Mouse (Mus musculus) MEL (cell line): ENCODE measurements around the gene Opa3.

Experiments
- CTCF ChIP-seq, 3 experiments: IDR thresholded peaks in 2 of 3; conservative IDR thresholded peaks in 1 of 3; 2 replicates each; pipeline ENCODE4 v1.5.1; 2011 to 2012; ENCODE audit warnings: low read length in 3 of 3, low read depth in 2 of 3, mild to moderate bottlenecking in 2 of 3, improper control_type of control experiment in 1 of 3, inconsistent platforms in 1 of 3, mixed read lengths in 1 of 3, moderate library complexity in 1 of 3; ENCODE audit not compliant: control insufficient read depth in 1 of 3, insufficient read depth in 1 of 3, poor library complexity in 1 of 3, severe bottlenecking in 1 of 3
- EP300 ChIP-seq, 2 experiments: IDR thresholded peaks; 2 replicates each; pipeline ENCODE4 v1.6.1; 2011; ENCODE audit warnings: improper control_type of control experiment in 2 of 2, low read length in 2 of 2, low read depth in 1 of 2, mild to moderate bottlenecking in 1 of 2
- GATA1 ChIP-seq: IDR thresholded peaks from 2 replicates; pipeline ENCODE4 v1.6.1; 2011; ENCODE audit warnings: low read depth, low read length, improper control_type of control experiment
- MAFK ChIP-seq: IDR thresholded peaks from 2 replicates; pipeline ENCODE4 v1.6.1; 2011; ENCODE audit warnings: low read depth, mild to moderate bottlenecking, low read length, improper control_type of control experiment, borderline replicate concordance
- MXI1 ChIP-seq: IDR thresholded peaks from 2 replicates; pipeline ENCODE4 v1.6.1; 2011; ENCODE audit warnings: mild to moderate bottlenecking, low read depth, low read length, improper control_type of control experiment
- NRF1 ChIP-seq: IDR thresholded peaks from 2 replicates; pipeline ENCODE4 v1.6.1; 2014; ENCODE audit warnings: low read depth, mild to moderate bottlenecking, inconsistent platforms, low read length, improper control_type of control experiment, moderate library complexity; ENCODE audit not compliant: poor library complexity, insufficient read depth, severe bottlenecking
- POLR2A ChIP-seq, 2 experiments: IDR thresholded peaks; 2 replicates each; pipeline ENCODE4 v1.6.1; 2011 to 2012; ENCODE audit warnings: low read length in 2 of 2, mild to moderate bottlenecking in 2 of 2, control low read depth in 1 of 2, improper control_type of control experiment in 1 of 2, low read depth in 1 of 2, moderate library complexity in 1 of 2; ENCODE audit not compliant: control insufficient read depth in 1 of 2, insufficient read depth in 1 of 2, poor library complexity in 1 of 2
- POLR2AphosphoS5 ChIP-seq: IDR thresholded peaks from 2 replicates; pipeline ENCODE4 v1.6.1; 2012; ENCODE audit warnings: low read depth, borderline replicate concordance, mild to moderate bottlenecking, inconsistent platforms, low read length, moderate library complexity, mixed read lengths
- TBP ChIP-seq: IDR thresholded peaks from 2 replicates; pipeline ENCODE4 v1.8.0; 2011; ENCODE audit warnings: low read depth, low read length, improper control_type of control experiment
- TCF12 ChIP-seq: IDR thresholded peaks from 2 replicates; pipeline ENCODE4 v1.6.1; 2014; ENCODE audit warnings: low read depth, mild to moderate bottlenecking, inconsistent platforms, low read length, improper control_type of control experiment, moderate library complexity
- USF1 ChIP-seq: IDR thresholded peaks from 2 replicates; pipeline ENCODE4 v1.6.1; 2014; ENCODE audit warnings: low read depth, mild to moderate bottlenecking, inconsistent platforms, low read length, improper control_type of control experiment, moderate library complexity
- ZMIZ1 ChIP-seq: IDR thresholded peaks from 2 replicates; pipeline ENCODE4 v1.6.1; 2012; ENCODE audit warnings: low read depth, mild to moderate bottlenecking, inconsistent platforms, low read length, improper control_type of control experiment, moderate library complexity

GRCm38 (mm10) chr7:19226817-19227797, 1.0 kb upstream of the Opa3 start:
- TF ChIP-seq GATA1 = no peak
- TF ChIP-seq POLR2A (IDR thresholded peaks at IDR 0.05; ENCODE audit: control insufficient read depth in 1 of 2, insufficient read depth in 1 of 2, low read depth in 1 of 2, low read length in 2 of 2, poor library complexity in 1 of 2) = no peak
- TF ChIP-seq POLR2AphosphoS5 = no peak
- TF ChIP-seq EP300 (IDR thresholded peaks at IDR 0.05; ENCODE audit: low read depth in 1 of 2, low read length in 2 of 2) = peak in 1 of 2 experiments; percentile 49; a peak in 1 of 4 replicates
- no peak for TF ChIP-seq TBP
- no peak for TF ChIP-seq MAFK
- TF ChIP-seq USF1 = 0 out of 2 replicates have a peak, but pooled peaks have one; percentile 8
- 0 out of 2 replicates have a peak, but pooled peaks have one; percentile 28 for TF ChIP-seq TCF12
- TF ChIP-seq NRF1 = no peak
- TF ChIP-seq CTCF (IDR thresholded peaks at IDR 0.05 in 2 of 3, conservative IDR thresholded peaks at IDR 0.05 in 1 of 3; ENCODE audit: control insufficient read depth in 1 of 3, insufficient read depth in 1 of 3, low read depth in 2 of 3, low read length in 3 of 3, poor library complexity in 1 of 3, severe bottlenecking in 1 of 3) = no peak
- no peak for TF ChIP-seq ZMIZ1
- TF ChIP-seq MXI1 = peak; percentile 37; the same call in 1 of the 2 replicates
